Mouse (Mus musculus): Measurements from ENCODE around the gene Bmp3.

GRCm38 (mm10) chr5:98865146-98865545 lies 10.9 kb downstream of the Bmp3 start:
- TF ChIP-seq CTCF (IDR thresholded peaks at IDR 0.05; ENCODE audit: extremely low read depth, insufficient read length, insufficient replicate concordance, low read depth, low read length) (no peak), POLR2A (IDR thresholded peaks at IDR 0.05; ENCODE audit: low read depth, low read length) (no peak)
